14 mouse cellular contexts compared by ENCODE assay signal in the genomic region with DNA sequence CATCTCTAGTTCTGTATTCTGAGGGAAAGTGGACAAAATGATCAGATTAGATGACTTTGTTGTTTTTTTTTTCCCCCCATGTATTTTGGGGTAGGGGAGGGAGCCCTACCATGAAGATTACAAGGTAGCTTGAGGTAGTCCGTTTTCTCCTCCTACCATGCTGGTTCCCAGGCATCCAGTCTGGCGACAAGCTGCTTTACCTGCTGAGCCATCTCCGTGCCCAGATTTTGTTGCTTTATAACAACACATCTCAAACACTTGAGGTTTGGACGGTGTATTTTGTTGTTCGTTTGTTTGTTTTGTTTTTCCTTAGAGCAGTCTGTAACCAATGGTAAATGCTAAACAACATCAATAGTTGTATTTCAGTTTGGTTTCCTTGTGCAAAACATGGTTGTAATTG. TPM values are rescaled to one million over a fixed set of nuclear protein-coding genes. Genes with fewer than 3 reads are reported as not detected.
DNase-seq lines count a peak whose midpoint lies in the region; ATAC-seq lines count a peak whose summit lies in the region.
"Had no signal": no experiment of that assay in that cellular context is flagged by ENCODE, and none has a peak within 500 bp of the region (broad histone marks: within the 10 kb centered on the region; RNA-seq: fewer than 3 reads in every experiment).

No protein-coding gene starts in this region.

- peak; percentile 30 to 46 for DNase-seq in cerebellum, adult 18-20 months
- DNase-seq in cerebellum, adult 8-10 months: no peak
- DNase-seq in cerebellum, postnatal 10 days: peak; percentile 49 to 60
- peak; percentile 18 for DNase-seq in heart, adult 11 months
- DNase-seq in heart, postnatal 36 days: no peak
- DNase-seq: adrenal gland, adult 2 months; adrenal gland, postnatal 10 days; adrenal gland, postnatal 25 days; forebrain, postnatal 0 days had no signal

- intact Hi-C loops in heart, postnatal 36 days (cut with DNase I): no loop called here

- ATAC-seq in cerebellum, adult (ENCODE audit: insufficient number of reproducible peaks, low FRiP score, low TSS enrichment): no peak
- no peak for ATAC-seq in megakaryocyte, adult 5-6 weeks (ENCODE audit: poor library complexity, severe bottlenecking)
- ATAC-seq: forebrain, embryonic 13.5 days; forebrain, embryonic 15.5 days; forebrain, postnatal 0 days had no signal

RNA-seq across cellular contexts. Expression of a gene that starts 50.6 kb away (rescaled TPM):
- total RNA-seq in heart, postnatal 36 days (2021): not detected
- total RNA-seq in megakaryocyte, adult 5-6 weeks (2015): not detected in 2 replicates
- not detected in 2 replicates for total RNA-seq in megakaryocyte, adult 5-6 weeks (2017)
- total RNA-seq: adrenal gland, adult 2 months; adrenal gland, postnatal 10 days; MEL had no signal

Comparison
In these comparisons a context has a peak if more than half of its experiments do, and no peak if none do; other contexts are left out.
1. DNase-seq: peak in cerebellum, adult 18-20 months (2 of 2), cerebellum, postnatal 10 days (2 of 2) and heart, adult 11 months (single experiment); none in cerebellum, adult 8-10 months (single experiment) and heart, postnatal 36 days (0 of 2).